Mouse (Mus musculus): ENCODE data around the gene Prkca.

Prkca gene

GRCm38 (mm10) chr11:108199429-108199985, 144.2 kb downstream of the Prkca start:
- no peak for DNase-seq

GRCm38 (mm10) chr11:108198592-108198991, 145.1 kb downstream of the Prkca start:
- DNase-seq = no peak

DNA sequence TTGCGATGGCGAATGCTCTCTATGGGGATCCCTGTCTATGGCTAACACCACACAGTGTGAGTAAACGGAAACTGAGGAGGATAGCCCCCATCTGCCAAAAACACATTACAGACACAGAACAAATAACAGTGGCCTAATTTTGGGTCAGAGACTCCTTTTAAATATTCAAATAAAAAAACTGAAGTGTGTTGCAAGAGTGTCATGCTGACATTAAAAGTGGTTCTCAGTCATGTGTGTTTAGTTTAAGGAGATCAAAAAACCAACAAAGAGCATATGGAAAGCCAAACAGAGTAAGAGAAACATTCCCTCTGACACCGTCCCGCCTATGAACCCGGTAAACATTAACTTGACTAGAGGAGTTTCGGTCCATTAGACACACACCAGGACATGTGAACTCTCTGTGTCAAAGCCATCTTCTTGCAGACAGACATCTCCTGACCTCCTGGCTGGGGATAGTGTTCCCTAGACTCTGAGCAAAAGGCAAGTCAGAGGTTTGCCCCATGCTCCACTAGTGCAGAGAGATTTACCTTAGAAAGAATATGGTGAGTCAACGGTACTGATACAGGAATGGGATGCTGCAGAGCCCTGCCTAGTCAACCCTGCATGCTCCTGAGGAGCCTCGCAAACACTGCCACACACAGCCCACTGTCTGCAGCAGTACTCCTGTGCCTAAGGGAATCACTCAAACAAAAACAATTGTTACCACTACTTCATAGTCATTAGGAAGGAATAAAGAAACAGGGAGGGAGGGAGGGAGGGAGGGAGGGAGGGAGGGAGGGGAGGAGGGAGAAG, 146.1 kb downstream of the Prkca start:
- DNase-seq = no peak

- no peak for DNase-seq
Observed at GRCm38 (mm10) chr11:108196796-108197195, 146.9 kb downstream of the Prkca start.

GRCm38 (mm10) chr11:108190298-108190697, 153.4 kb downstream of the Prkca start:
- no peak for DNase-seq

GRCm38 (mm10) chr11:108189362-108189761, 154.4 kb downstream of the Prkca start:
- DNase-seq = no peak

GRCm38 (mm10) chr11:108182421-108182820, 161.3 kb downstream of the Prkca start:
- DNase-seq = no peak

- no peak for DNase-seq
Observed at GRCm38 (mm10) chr11:108181012-108181713, 162.6 kb downstream of the Prkca start.

DNA sequence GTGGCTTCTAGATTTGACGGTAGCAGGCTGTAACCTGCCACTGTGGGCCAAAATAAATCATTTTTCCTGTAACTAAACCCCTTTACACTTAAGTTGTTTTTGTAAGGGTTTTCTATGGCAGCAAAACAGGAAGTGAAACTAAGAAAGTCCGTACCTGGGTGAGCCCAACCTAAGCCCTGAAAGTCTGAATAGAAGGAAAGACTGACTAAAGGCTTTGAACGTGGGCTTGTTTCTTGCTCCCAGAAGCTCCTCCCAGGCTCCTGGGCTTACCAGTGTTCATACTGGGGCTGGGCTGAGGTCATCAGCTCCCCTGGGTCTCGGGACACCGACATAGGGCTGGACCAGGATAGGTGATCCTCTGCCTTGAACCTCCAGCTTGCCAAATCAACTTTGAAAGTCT, 164.9 kb downstream of the Prkca start:
- DNase-seq = no peak

DNA sequence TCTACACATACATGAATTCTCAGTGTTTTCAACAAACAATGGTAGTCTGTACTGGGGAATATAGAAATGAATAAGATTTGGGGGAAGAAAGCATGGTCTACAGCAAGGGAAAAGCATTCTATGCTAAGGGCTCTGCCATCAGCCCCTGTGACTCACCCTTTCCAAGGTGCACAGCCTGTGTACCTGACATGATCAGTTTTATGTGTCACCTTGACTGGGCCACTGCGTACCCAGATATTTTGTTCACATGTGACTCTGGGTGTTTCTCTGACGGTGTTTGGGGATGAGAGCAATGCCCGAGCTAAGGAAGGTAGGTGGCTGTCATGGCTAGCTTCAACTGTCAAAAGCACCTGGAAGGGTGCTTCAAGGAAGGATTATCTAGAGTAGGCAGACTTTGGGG, 165.5 kb downstream of the Prkca start:
- no peak for DNase-seq

DNA sequence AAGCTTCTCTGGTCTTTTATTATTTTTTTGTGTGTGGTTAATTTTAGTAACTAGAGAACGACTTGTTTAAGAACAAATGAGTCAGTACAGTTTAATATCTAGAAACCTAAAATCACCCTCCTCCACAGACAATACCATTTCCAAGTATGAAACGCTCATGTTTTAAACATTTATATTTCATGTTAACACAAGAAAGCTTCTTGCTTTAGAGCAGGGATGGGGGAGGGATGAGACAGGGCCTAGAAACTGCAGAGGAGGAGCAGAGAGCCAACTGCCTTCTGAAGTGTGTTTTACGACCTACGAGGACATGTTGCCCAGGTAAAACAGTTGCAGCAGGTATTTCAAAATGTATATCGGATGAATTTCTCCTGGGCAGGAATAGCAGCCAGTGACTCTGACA, 167.0 kb downstream of the Prkca start:
- no peak for DNase-seq

- DNase-seq = no peak
Observed at GRCm38 (mm10) chr11:108171917-108172316, 171.8 kb downstream of the Prkca start.

GRCm38 (mm10) chr11:108171260-108171659, 172.5 kb downstream of the Prkca start:
- DNase-seq = no peak

DNA sequence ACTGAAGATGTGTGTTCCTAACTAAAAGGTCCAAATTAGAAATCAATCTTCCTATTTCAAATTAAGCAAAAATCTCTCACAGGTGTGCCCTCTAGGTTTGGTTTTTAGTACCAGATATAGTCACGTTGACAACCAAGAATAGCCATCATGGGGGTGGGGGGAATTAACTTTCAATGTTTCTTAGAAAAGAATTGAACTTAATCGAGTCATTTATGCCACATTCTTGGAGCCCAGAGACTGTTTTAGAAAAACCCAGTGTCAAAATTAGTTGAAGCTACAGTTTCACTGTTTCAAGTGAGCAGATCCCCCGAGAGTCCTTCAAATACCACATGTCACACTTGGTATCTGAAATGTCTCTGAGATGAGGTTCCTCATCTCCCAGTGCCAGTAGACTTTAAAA, 173.6 kb downstream of the Prkca start:
- DNase-seq = no peak

DNA sequence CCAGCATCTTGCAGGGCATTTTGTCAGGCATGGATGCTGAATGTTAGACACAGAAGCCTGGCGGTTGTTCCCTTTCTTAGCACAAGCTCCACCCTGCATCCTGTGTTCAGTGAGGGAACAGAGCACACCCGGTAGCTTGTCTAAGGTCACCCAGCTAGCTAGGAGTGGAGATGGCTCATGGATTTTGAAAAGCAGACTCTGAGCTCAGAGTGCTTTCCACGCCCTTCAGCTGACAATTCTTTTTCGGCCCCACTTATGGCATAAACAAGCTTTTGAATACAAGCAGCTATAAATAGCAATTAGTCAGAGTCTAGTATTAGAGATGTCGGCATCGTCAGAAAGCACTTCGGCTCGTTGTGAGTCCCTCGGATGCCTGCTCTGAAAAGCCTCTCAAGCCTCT, 178.0 kb downstream of the Prkca start:
- DNase-seq = no peak

- no peak for DNase-seq
Observed at GRCm38 (mm10) chr11:108162639-108163038, 181.1 kb downstream of the Prkca start.

- DNase-seq = no peak
Observed at GRCm38 (mm10) chr11:108162110-108162509, 181.6 kb downstream of the Prkca start.

GRCm38 (mm10) chr11:108160056-108160455, 183.7 kb downstream of the Prkca start:
- DNase-seq = no peak

- no peak for DNase-seq
Observed at GRCm38 (mm10) chr11:108158046-108158445, 185.7 kb downstream of the Prkca start.

- no peak for DNase-seq
Observed at GRCm38 (mm10) chr11:108157074-108157473, 186.7 kb downstream of the Prkca start.

DNA sequence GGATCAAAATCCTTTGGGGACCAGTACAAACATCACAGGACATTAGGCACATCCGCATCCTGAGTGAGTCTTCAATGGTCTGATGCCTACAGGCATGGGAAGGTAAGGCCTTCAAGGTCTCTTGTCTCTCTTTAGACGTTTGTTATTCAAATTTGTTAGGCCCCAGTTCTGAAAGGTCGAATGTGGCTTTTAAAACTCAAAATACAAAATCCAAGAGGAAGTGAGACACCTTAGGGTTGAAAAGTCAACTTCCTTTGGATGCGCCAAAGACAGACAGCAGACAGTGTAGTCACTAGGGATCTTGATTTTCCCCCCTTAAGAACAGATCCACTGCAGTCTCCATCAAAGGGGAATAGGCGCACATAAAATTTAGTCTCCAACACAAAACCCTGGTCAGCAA, 187.6 kb downstream of the Prkca start:
- no peak for DNase-seq

GRCm38 (mm10) chr11:108155088-108155580, 188.6 kb downstream of the Prkca start:
- no peak for DNase-seq

- DNase-seq = no peak
Observed at GRCm38 (mm10) chr11:108153997-108154841, 189.5 kb downstream of the Prkca start.

Data from cerebellum, adult 11 months (tissue).